Mouse (Mus musculus): ENCODE data around the gene Gm10320.

The Gm10320 gene

GRCm38 (mm10) chr13:98503601-98504000 is 11.8 kb upstream of the Gm10320 start:
- no peak for DNase-seq (ENCODE audit: low spot score)

- DNase-seq (ENCODE audit: low spot score), result no peak
These were observed 11.1 kb upstream of the Gm10320 start for GRCm38 (mm10) chr13:98502813-98503341.

- DNase-seq (ENCODE audit: low spot score), result no peak
These were observed 10.5 kb upstream of the Gm10320 start for GRCm38 (mm10) chr13:98502236-98502812.

- no peak for DNase-seq (ENCODE audit: low spot score)
These were observed 9.5 kb upstream of the Gm10320 start for GRCm38 (mm10) chr13:98501321-98501720.

GRCm38 (mm10) chr13:98500471-98501125 is 8.8 kb upstream of the Gm10320 start:
- DNase-seq (ENCODE audit: low spot score), result no peak

- no peak for DNase-seq (ENCODE audit: low spot score)
These were observed 6.8 kb upstream of the Gm10320 start for GRCm38 (mm10) chr13:98498561-98498960.

GRCm38 (mm10) chr13:98498080-98498479 is 6.3 kb upstream of the Gm10320 start:
- no peak for DNase-seq (ENCODE audit: low spot score)

GRCm38 (mm10) chr13:98496917-98497870 is 5.4 kb upstream of the Gm10320 start:
- peak; percentile 27 for DNase-seq (ENCODE audit: low spot score)

GRCm38 (mm10) chr13:98494492-98495064 is 2.8 kb upstream of the Gm10320 start:
- DNase-seq (ENCODE audit: low spot score), result no peak

GRCm38 (mm10) chr13:98492569-98493255 is 911 bp upstream of the Gm10320 start:
- DNase-seq (ENCODE audit: low spot score), result no peak

- no peak for DNase-seq (ENCODE audit: low spot score)
These were observed 5.1 kb downstream of the Gm10320 start for GRCm38 (mm10) chr13:98486726-98487125.

- no peak for DNase-seq (ENCODE audit: low spot score)
These were observed 5.6 kb downstream of the Gm10320 start for GRCm38 (mm10) chr13:98486161-98486560.

- no peak for DNase-seq (ENCODE audit: low spot score)
These were observed 6.4 kb downstream of the Gm10320 start for GRCm38 (mm10) chr13:98485440-98485839.

- no peak for DNase-seq (ENCODE audit: low spot score)
These were observed 13.8 kb downstream of the Gm10320 start for GRCm38 (mm10) chr13:98477991-98478390.

- no peak for DNase-seq (ENCODE audit: low spot score)
These were observed 14.8 kb downstream of the Gm10320 start for GRCm38 (mm10) chr13:98476839-98477495.

GRCm38 (mm10) chr13:98476175-98476838 is 15.5 kb downstream of the Gm10320 start:
- DNase-seq (ENCODE audit: low spot score), result no peak

- no peak for DNase-seq (ENCODE audit: low spot score)
These were observed 16.1 kb downstream of the Gm10320 start for GRCm38 (mm10) chr13:98475681-98476080.

- no peak for DNase-seq (ENCODE audit: low spot score)
These were observed 18.8 kb downstream of the Gm10320 start for GRCm38 (mm10) chr13:98473034-98473433.

- DNase-seq (ENCODE audit: low spot score), result no peak
These were observed 20.0 kb downstream of the Gm10320 start for GRCm38 (mm10) chr13:98471756-98472155.

- DNase-seq (ENCODE audit: low spot score), result no peak
These were observed 21.5 kb downstream of the Gm10320 start for GRCm38 (mm10) chr13:98470321-98470720.

Data from ovary, postnatal 14 days (tissue).